Mouse (Mus musculus): ENCODE results near the gene Prpf4. TPM values are rescaled to one million over a fixed set of nuclear protein-coding genes. Genes with fewer than 3 reads are reported as not detected.

Gene Prpf4
- polyA plus RNA-seq, 1 experiment = 0.44 TPM

GRCm38 (mm10) chr4:62460348-62460747 lies 51.8 kb downstream of the Prpf4 start:
- Histone ChIP-seq H3K27me3 (replicated peaks) (peaks cover 43% of the 10 kb centered on the region), H3K4me3 (replicated peaks) (no peak overlapping the region), H3K9me3 (no peaks in the 10 kb centered on the region), H3K36me3 (replicated peaks; ENCODE audit: low read length) (no peaks in the 10 kb centered on the region), H3K4me1 (peaks cover 29% of the 10 kb centered on the region)
- TF ChIP-seq FLI1 (IDR thresholded peaks at IDR 0.05; ENCODE audit: low read length) = no peak
- no peak for TF ChIP-seq GATA1 (IDR thresholded peaks at IDR 0.05; ENCODE audit: borderline replicate concordance, low read length)

GRCm38 (mm10) chr4:62463124-62463523 lies 54.5 kb downstream of the Prpf4 start:
- H3K27me3 ChIP-seq (replicated peaks) = peaks cover 29% of the 10 kb centered on the region
- TF ChIP-seq GATA1 (IDR thresholded peaks at IDR 0.05; ENCODE audit: borderline replicate concordance, low read length) = no peak
- peaks cover 8% of the 10 kb centered on the region for H3K4me1 ChIP-seq
- H3K9me3 ChIP-seq = no peaks in the 10 kb centered on the region
- no peak overlapping the region for H3K4me3 ChIP-seq (replicated peaks)
- H3K36me3 ChIP-seq (replicated peaks; ENCODE audit: low read length) = no peaks in the 10 kb centered on the region

- Histone ChIP-seq H3K36me3 (replicated peaks; ENCODE audit: low read length) (no peaks in the 10 kb centered on the region), H3K27me3 (replicated peaks) (peaks cover 8% of the 10 kb centered on the region), H3K4me3 (replicated peaks) (no peak overlapping the region), H3K9me3 (peaks cover 6% of the 10 kb centered on the region), H3K4me1 (peaks cover 6% of the 10 kb centered on the region)
- no peak for TF ChIP-seq FLI1 (IDR thresholded peaks at IDR 0.05; ENCODE audit: low read length)
- TF ChIP-seq GATA1 (IDR thresholded peaks at IDR 0.05; ENCODE audit: borderline replicate concordance, low read length) = no peak
Observed at GRCm38 (mm10) chr4:62468158-62468557, 59.6 kb downstream of the Prpf4 start.

GRCm38 (mm10) chr4:62470598-62471051 lies 62.0 kb downstream of the Prpf4 start, which contains the start of gene Wdr31:
TSS of gene Wdr31 (minus strand) at chr4:62470896.
- no peak for TF ChIP-seq GATA1 (IDR thresholded peaks at IDR 0.05; ENCODE audit: borderline replicate concordance, low read length)
- no peak for TF ChIP-seq FLI1 (IDR thresholded peaks at IDR 0.05; ENCODE audit: low read length)
- Histone ChIP-seq H3K4me1 (peaks cover 6% of the 10 kb centered on the region), H3K4me3 (replicated peaks) (peak within 1 kb of the TSS; percentile 88), H3K36me3 (replicated peaks; ENCODE audit: low read length) (no peaks in the 10 kb centered on the region), H3K27me3 (replicated peaks) (peaks cover 6% of the 10 kb centered on the region), H3K9me3 (peaks cover 8% of the 10 kb centered on the region)

- TF ChIP-seq GATA1 (IDR thresholded peaks at IDR 0.05; ENCODE audit: borderline replicate concordance, low read length) (no peak), FLI1 (IDR thresholded peaks at IDR 0.05; ENCODE audit: low read length) (no peak)
- peaks cover 7% of the 10 kb centered on the region for H3K27me3 ChIP-seq (replicated peaks)
Observed at GRCm38 (mm10) chr4:62472071-62472470, 63.5 kb downstream of the Prpf4 start.

GRCm38 (mm10) chr4:62475131-62475530 lies 66.5 kb downstream of the Prpf4 start:
- H3K27me3 ChIP-seq (replicated peaks) = peaks cover 22% of the 10 kb centered on the region
- H3K4me3 ChIP-seq (replicated peaks) = no peak overlapping the region
- 0 out of 2 replicates have a peak, but pooled peaks cover 2% of the 10 kb centered on the region for H3K9me3 ChIP-seq
- TF ChIP-seq FLI1 (IDR thresholded peaks at IDR 0.05; ENCODE audit: low read length) = no peak
- no peak for TF ChIP-seq GATA1 (IDR thresholded peaks at IDR 0.05; ENCODE audit: borderline replicate concordance, low read length)
- peaks cover 29% of the 10 kb centered on the region for H3K4me1 ChIP-seq
- no peaks in the 10 kb centered on the region for H3K36me3 ChIP-seq (replicated peaks; ENCODE audit: low read length)

More at GRCm38 (mm10) chr4:62472071-62472470, 63.5 kb downstream of the Prpf4 start:
- peaks cover 10% of the 10 kb centered on the region for H3K4me1 ChIP-seq
- H3K9me3 ChIP-seq = peaks cover 8% of the 10 kb centered on the region
- H3K4me3 ChIP-seq (replicated peaks) = no peak overlapping the region
- H3K36me3 ChIP-seq (replicated peaks; ENCODE audit: low read length) = no peaks in the 10 kb centered on the region

- Histone ChIP-seq H3K27me3 (replicated peaks) (peaks cover 24% of the 10 kb centered on the region), H3K4me1 (peaks cover 32% of the 10 kb centered on the region), H3K9me3 (0 out of 2 replicates have a peak, but pooled peaks cover 2% of the 10 kb centered on the region), H3K36me3 (replicated peaks; ENCODE audit: low read length) (no peaks in the 10 kb centered on the region), H3K4me3 (replicated peaks) (no peak overlapping the region)
- TF ChIP-seq FLI1 (IDR thresholded peaks at IDR 0.05; ENCODE audit: low read length) (no peak), GATA1 (IDR thresholded peaks at IDR 0.05; ENCODE audit: borderline replicate concordance, low read length) (no peak)
Observed at GRCm38 (mm10) chr4:62475793-62476192, 67.2 kb downstream of the Prpf4 start.

Other genes starting within 250 kb of the Prpf4 start
- gene Zfp37, start 177.8 kb upstream of the Prpf4 start, polyA plus RNA-seq (2012; ENCODE audit: insufficient read depth, low replicate concordance) = not detected in 2 replicates
- gene Slc31a2, start 146.2 kb upstream of the Prpf4 start, polyA plus RNA-seq (2012; ENCODE audit: insufficient read depth, low replicate concordance) = 2.3 TPM in 1 of 2 replicates, not detected in the other
- gene Fkbp15, start 48.2 kb upstream of the Prpf4 start, polyA plus RNA-seq (2012; ENCODE audit: insufficient read depth, low replicate concordance) = 6.5 and 13.1 TPM in 2 replicates
- gene Slc31a1, start 48.1 kb upstream of the Prpf4 start, polyA plus RNA-seq (2012; ENCODE audit: insufficient read depth, low replicate concordance) = 0.58 and 2.0 TPM in 2 replicates
- 1.1 and 25.0 TPM in 2 replicates for gene Cdc26, start 155 bp upstream of the Prpf4 start, polyA plus RNA-seq (2012; ENCODE audit: insufficient read depth, low replicate concordance)
- 4.9 and 10.5 TPM in 2 replicates for gene Rnf183, start 26.5 kb downstream of the Prpf4 start, polyA plus RNA-seq (2012; ENCODE audit: insufficient read depth, low replicate concordance)
- gene Wdr31, start 62.1 kb downstream of the Prpf4 start, polyA plus RNA-seq (2012; ENCODE audit: insufficient read depth, low replicate concordance) = 0.37 TPM in 1 of 2 replicates, not detected in the other
- not detected in 2 replicates for gene Bspry, start 71.3 kb downstream of the Prpf4 start, polyA plus RNA-seq (2012; ENCODE audit: insufficient read depth, low replicate concordance)
- gene Hdhd3, start 94.7 kb downstream of the Prpf4 start, polyA plus RNA-seq (2012; ENCODE audit: insufficient read depth, low replicate concordance) = 1.5 TPM in 1 of 2 replicates, not detected in the other
- 28.3 and 75.7 TPM in 2 replicates for gene Alad, start 111.1 kb downstream of the Prpf4 start, polyA plus RNA-seq (2012; ENCODE audit: insufficient read depth, low replicate concordance)
- gene Pole3, start 116.3 kb downstream of the Prpf4 start, polyA plus RNA-seq (2012; ENCODE audit: insufficient read depth, low replicate concordance) = 4.7 and 21.6 TPM in 2 replicates
- gene 4933430I17Rik, start 116.6 kb downstream of the Prpf4 start, polyA plus RNA-seq (2012; ENCODE audit: insufficient read depth, low replicate concordance) = not detected in 2 replicates
- 6.4 and 10.5 TPM in 2 replicates for gene Rgs3, start 151.1 kb downstream of the Prpf4 start, polyA plus RNA-seq (2012; ENCODE audit: insufficient read depth, low replicate concordance)

Measured in megakaryocyte, embryonic 14.5 days (primary cell).